Mouse (Mus musculus): ENCODE measurements around the gene Ucp2. TPM values are rescaled to one million over a fixed set of nuclear protein-coding genes. Genes with fewer than 3 reads are reported as not detected.

The Ucp2 gene
- polyA plus RNA-seq (2012; ENCODE audit: low replicate concordance) = 668 and 693 TPM in 2 replicates

GRCm38 (mm10) chr7:100493117-100493483 lies at the start of gene Ucp2:
Gene Ucp2 (plus strand): TSS chr7:100493337.

GRCm38 (mm10) chr7:100472777-100473176 lies 20.4 kb upstream of the Ucp2 start, which contains the start of gene Ucp3:
Gene Ucp3 (plus strand): TSS chr7:100472990.

GRCm38 (mm10) chr7:100514573-100514972 lies 21.4 kb downstream of the Ucp2 start, which contains the start of gene Dnajb13:
Gene Dnajb13 (minus strand): TSS chr7:100514960.

GRCm38 (mm10) chr7:100536804-100537518 lies 43.8 kb downstream of the Ucp2 start, which contains the start of gene Coa4:
Gene Coa4 (plus strand): TSS chr7:100537071.

Other genes starting within 250 kb of the Ucp2 start
- 0.09 TPM in 1 of 2 replicates, not detected in the other for gene P4ha3, start 207.8 kb upstream of the Ucp2 start, polyA plus RNA-seq (2012; ENCODE audit: low replicate concordance)
- 33.4 and 41.3 TPM in 2 replicates for gene C2cd3, start 121.1 kb upstream of the Ucp2 start, polyA plus RNA-seq (2012; ENCODE audit: low replicate concordance)
- gene Ppme1, start 121.0 kb upstream of the Ucp2 start, polyA plus RNA-seq (2012; ENCODE audit: low replicate concordance) = 20.3 and 37.1 TPM in 2 replicates
- gene Ucp3, start 20.3 kb upstream of the Ucp2 start, polyA plus RNA-seq (2012; ENCODE audit: low replicate concordance) = 0.14 and 0.38 TPM in 2 replicates
- gene Dnajb13, start 21.6 kb downstream of the Ucp2 start, polyA plus RNA-seq (2012; ENCODE audit: low replicate concordance) = 0.76 TPM in 1 of 2 replicates, not detected in the other
- 4.2 and 6.8 TPM in 2 replicates for gene Coa4, start 43.7 kb downstream of the Ucp2 start, polyA plus RNA-seq (2012; ENCODE audit: low replicate concordance)
- gene Rab6a, start 114.1 kb downstream of the Ucp2 start, polyA plus RNA-seq (2012; ENCODE audit: low replicate concordance) = 34.3 and 34.8 TPM in 2 replicates
- 0.89 and 1.2 TPM in 2 replicates for gene Mrpl48, start 115.0 kb downstream of the Ucp2 start, polyA plus RNA-seq (2012; ENCODE audit: low replicate concordance)
- not detected in 2 replicates for gene Plekhb1, start 169.1 kb downstream of the Ucp2 start, polyA plus RNA-seq (2012; ENCODE audit: low replicate concordance)
- gene Fam168a, start 213.3 kb downstream of the Ucp2 start, polyA plus RNA-seq (2012; ENCODE audit: low replicate concordance) = 22.7 and 58.3 TPM in 2 replicates